Mouse (Mus musculus): ENCODE measurements around the gene Pde4c. TPM values are rescaled to one million over a fixed set of nuclear protein-coding genes. Genes with fewer than 3 reads are reported as not detected.

Gene Pde4c
- total and polyA plus RNA-seq, 3 experiments = 0.65 to 3.0 TPM; not detected in 1

DNA sequence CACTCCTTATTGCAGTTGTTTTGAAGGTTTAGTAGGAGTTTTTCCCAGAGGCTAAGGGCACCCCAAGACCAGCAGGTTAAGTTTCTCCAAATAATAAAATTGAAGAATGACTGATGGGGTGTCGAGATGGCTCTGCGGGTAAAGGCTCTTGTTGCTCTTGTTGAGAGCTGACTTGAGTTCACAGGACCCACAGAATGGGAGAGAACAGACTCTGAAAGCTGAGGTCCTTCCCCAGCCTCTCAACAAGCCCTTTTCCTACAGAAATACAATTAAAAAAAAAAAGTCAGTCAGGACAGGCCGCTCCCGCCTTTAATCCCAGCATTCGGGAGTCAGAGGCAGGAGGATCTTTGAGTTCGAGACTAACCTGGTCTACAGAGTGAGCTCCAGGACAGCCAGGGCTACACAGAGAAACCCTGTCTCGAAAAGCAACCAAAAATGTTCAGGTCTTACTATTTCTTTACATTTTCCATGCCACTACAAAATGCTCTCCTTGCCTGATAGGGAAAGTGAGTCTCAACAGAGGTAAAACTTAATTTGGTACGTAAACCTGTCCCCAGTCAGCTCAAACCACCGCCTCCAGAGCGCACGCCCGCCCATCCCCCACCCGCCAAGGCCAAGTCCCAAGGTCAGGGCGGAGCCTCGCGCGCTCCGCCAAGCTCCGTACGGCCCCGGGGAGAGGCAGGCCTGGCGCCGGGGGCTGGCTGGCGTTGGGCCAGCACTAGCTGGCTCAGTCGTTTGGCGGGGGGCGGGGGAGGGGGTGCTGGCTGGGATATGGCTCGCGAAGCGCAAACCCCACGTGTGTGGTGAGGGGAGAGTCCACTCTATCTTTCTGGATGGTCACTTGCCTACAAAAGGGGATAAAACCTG is 27.3 kb upstream of the Pde4c start (continued):
- TF ChIP-seq USF2 (IDR thresholded peaks at IDR 0.05; ENCODE audit: borderline replicate concordance in 1 of 2, insufficient read depth in 1 of 2, low read depth in 1 of 2, low read length in 2 of 2) (no peak), MXI1 (IDR thresholded peaks at IDR 0.05; ENCODE audit: low read depth, low read length) (0 out of 2 replicates have a peak, but pooled peaks have one; percentile 23), CHD2 (IDR thresholded peaks at IDR 0.05; ENCODE audit: low read length) (peak; percentile 55), ELF1 (IDR thresholded peaks at IDR 0.05; ENCODE audit: low read depth, low read length) (no peak), UBTF (IDR thresholded peaks at IDR 0.05; ENCODE audit: borderline replicate concordance, insufficient read depth, low read depth, low read length) (no peak), NRF1 (IDR thresholded peaks at IDR 0.05; ENCODE audit: insufficient read depth, low read depth, low read length, poor library complexity, severe bottlenecking) (no peak), MAFK (IDR thresholded peaks at IDR 0.05; ENCODE audit: borderline replicate concordance, low read depth, low read length) (no peak), MAX (IDR thresholded peaks at IDR 0.05; ENCODE audit: low read length) (no peak)

DNA sequence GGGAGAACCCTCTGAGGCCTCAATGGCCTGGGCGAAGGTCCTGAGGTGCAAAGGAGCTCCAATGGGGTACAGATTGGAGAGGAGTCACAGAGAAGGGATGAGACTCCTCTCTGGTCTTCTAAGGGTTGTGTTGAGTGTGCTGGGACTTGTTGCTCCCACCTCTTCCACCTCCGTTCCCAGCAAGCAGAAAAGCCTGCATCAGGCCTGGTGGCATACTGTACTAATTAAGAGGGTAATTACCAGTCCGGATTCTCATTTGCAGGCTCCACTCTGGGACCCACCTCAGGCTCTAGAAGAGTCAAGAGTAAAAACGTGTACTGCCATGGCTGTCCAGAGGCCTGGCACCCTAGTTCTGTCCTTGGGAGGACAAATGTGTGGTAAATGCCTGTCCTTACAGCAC is 26.6 kb upstream of the Pde4c start:
- Histone ChIP-seq H3K27ac (ENCODE audit: control insufficient read depth, low read depth, low read length) (peak overlapping the region; percentile 36), H3K4me1 (ENCODE audit: control insufficient read depth in 1 of 2, insufficient read depth in 2 of 2, low read length in 2 of 2) (peaks cover 10 to 29% of the 10 kb centered on the region in 2 experiments), H3K27me3 (ENCODE audit: control insufficient read depth in 1 of 2, insufficient read depth in 2 of 2, low read length in 2 of 2) (no peaks in the 10 kb centered on the region), H3K9me3 (replicated peaks; ENCODE audit: insufficient read depth, low read length) (no peaks in the 10 kb centered on the region), H3K4me3 (ENCODE audit: control insufficient read depth in 1 of 2, insufficient read depth in 1 of 2, low read depth in 2 of 2, low read length in 2 of 2) (no peak overlapping the region; a peak in 1 of 4 replicates), H3K9ac (ENCODE audit: control insufficient read depth, low read depth, low read length, poor library complexity, severe bottlenecking) (peak overlapping the region; percentile 37), H3K36me3 (ENCODE audit: control insufficient read depth in 1 of 2, insufficient read depth in 2 of 2, low read length in 2 of 2) (peaks cover 0 to 4% of the 10 kb centered on the region in 2 experiments; a peak in 2 of 4 replicates), H3K79me2 (ENCODE audit: control insufficient read depth, insufficient read depth, low read length, poor library complexity) (peaks cover 11% of the 10 kb centered on the region; the same call in 1 of the 2 replicates)
- TF ChIP-seq ZKSCAN1 (IDR thresholded peaks at IDR 0.05; ENCODE audit: low read depth, low read length) (no peak), CTCF (IDR thresholded peaks at IDR 0.05 in 2 of 3, conservative IDR thresholded peaks at IDR 0.05 in 1 of 3; ENCODE audit: control insufficient read depth in 1 of 3, insufficient read depth in 1 of 3, low read depth in 2 of 3, low read length in 3 of 3, poor library complexity in 1 of 3, severe bottlenecking in 1 of 3) (no peak), TCF12 (IDR thresholded peaks at IDR 0.05; ENCODE audit: low read depth, low read length) (no peak), GABPA (IDR thresholded peaks at IDR 0.05; ENCODE audit: low read depth, low read length) (no peak), MAZ (IDR thresholded peaks at IDR 0.05; ENCODE audit: low read depth, low read length) (no peak), MYB (IDR thresholded peaks at IDR 0.05; ENCODE audit: low read depth, low read length) (no peak), POLR2A (IDR thresholded peaks at IDR 0.05; ENCODE audit: control insufficient read depth in 1 of 2, insufficient read depth in 1 of 2, low read depth in 1 of 2, low read length in 2 of 2, poor library complexity in 1 of 2) (no peak)
- peak; percentile 32 for DNase-seq (ENCODE audit: low read depth, low spot score)
